ENCODE assay signal across 15 mouse cellular contexts in the genomic region with DNA sequence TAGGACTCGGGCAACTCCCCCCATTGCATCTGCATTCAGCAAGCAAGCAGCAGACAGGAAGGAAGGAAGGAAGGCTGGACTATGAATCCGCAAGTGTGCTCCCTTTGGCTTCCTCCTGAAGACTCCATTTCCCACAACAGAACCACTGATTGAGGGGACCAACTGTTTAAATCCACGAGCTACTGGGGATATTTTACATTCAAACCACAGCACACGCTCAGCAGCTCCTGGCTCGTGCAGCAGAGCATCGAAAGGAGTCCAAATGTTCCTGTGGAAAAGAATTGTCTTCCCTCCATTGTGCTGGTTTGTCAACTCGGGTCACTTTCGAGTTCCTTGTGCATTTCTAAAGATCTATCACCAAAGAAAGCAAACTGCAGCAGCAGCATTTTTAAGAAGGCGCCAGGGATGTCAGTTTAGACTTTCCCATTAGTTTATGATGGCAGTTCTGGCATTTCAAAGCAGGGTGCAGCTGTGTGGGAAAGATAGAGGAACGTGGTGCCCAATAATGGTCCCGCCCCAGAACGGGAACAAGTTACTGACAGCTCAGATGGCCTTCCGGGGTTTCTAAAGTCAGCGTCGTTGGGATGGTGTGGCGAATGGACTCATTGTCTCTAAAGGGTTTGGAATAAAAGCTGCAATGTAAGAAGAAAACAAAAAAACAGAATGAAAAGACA. TPM values are rescaled to one million over a fixed set of nuclear protein-coding genes. Genes with fewer than 3 reads are reported as not detected.
A peak's percentile ranks its signal among the peaks of the same experiment; 100 is the strongest.
DNase-seq lines count a peak whose midpoint lies in the region; ATAC-seq and TF ChIP-seq lines count a peak whose summit lies in the region.
"Had no signal": no experiment of that assay in that cellular context is flagged by ENCODE, and none has a peak within 500 bp of the region (broad histone marks: within the 10 kb centered on the region; RNA-seq: fewer than 3 reads in every experiment).

No protein-coding gene starts in this region.

- TF ChIP-seq CTCF in brain, embryonic 14.5 days (IDR thresholded peaks at IDR 0.05; ENCODE audit: borderline replicate concordance, extremely low read depth, insufficient read depth, insufficient read length), result no peak

- H3K9me3 ChIP-seq in forebrain, embryonic 14.5 days (replicated peaks; ENCODE audit: control insufficient read depth, low read length), result no peaks in the 10 kb centered on the region
- H3K9me3 ChIP-seq in embryonic facial prominence, embryonic 10.5 days, result no peaks in the 10 kb centered on the region
- no peaks in the 10 kb centered on the region for H3K9me3 ChIP-seq in kidney, embryonic 14.5 days (ENCODE audit: control insufficient read depth, low read length)
- H3K9me3 ChIP-seq: embryonic facial prominence, embryonic 12.5 days; limb, embryonic 15.5 days; stomach, embryonic 15.5 days had no signal

- WGBS in forebrain, embryonic 14.5 days, result 68% methylated on average over 16 of the region's 16 CpGs
- WGBS in embryonic facial prominence, embryonic 10.5 days, result 83% methylated on average over 16 of the region's 16 CpGs
- WGBS in kidney, embryonic 14.5 days, result 76% methylated on average over 16 of the region's 16 CpGs

- H3K27me3 ChIP-seq in forebrain, embryonic 14.5 days (replicated peaks; ENCODE audit: control insufficient read depth, insufficient read depth, low read length), result no peaks in the 10 kb centered on the region
- no peaks in the 10 kb centered on the region for H3K27me3 ChIP-seq in embryonic facial prominence, embryonic 10.5 days (replicated peaks; ENCODE audit: low read depth, poor library complexity, severe bottlenecking)
- H3K27me3 ChIP-seq in kidney, embryonic 14.5 days (ENCODE audit: control insufficient read depth, insufficient read depth, low read length), result no peaks in the 10 kb centered on the region
- H3K27me3 ChIP-seq: embryonic facial prominence, embryonic 12.5 days; limb, embryonic 15.5 days; stomach, embryonic 15.5 days had no signal

- H3K4me3 ChIP-seq in forebrain, embryonic 14.5 days (ENCODE audit: low read depth, low read length), result no peak overlapping the region
- no peak overlapping the region for H3K4me3 ChIP-seq in embryonic facial prominence, embryonic 10.5 days
- H3K4me3 ChIP-seq in kidney, embryonic 14.5 days (ENCODE audit: low read length), result no peak overlapping the region
- H3K4me3 ChIP-seq: embryonic facial prominence, embryonic 12.5 days; heart, adult 2 months; limb, embryonic 15.5 days; stomach, embryonic 15.5 days had no signal

- no peak overlapping the region for H3K9ac ChIP-seq in forebrain, embryonic 14.5 days (ENCODE audit: low read length)
- H3K9ac ChIP-seq in kidney, embryonic 14.5 days (ENCODE audit: low read depth, low read length), result no peak overlapping the region
- H3K9ac ChIP-seq: embryonic facial prominence, embryonic 12.5 days; limb, embryonic 15.5 days; stomach, embryonic 15.5 days had no signal

- no peaks in the 10 kb centered on the region for H3K36me3 ChIP-seq in forebrain, embryonic 14.5 days (ENCODE audit: control insufficient read depth, insufficient read depth, low read length)
- H3K36me3 ChIP-seq in embryonic facial prominence, embryonic 10.5 days (replicated peaks), result no peaks in the 10 kb centered on the region
- H3K36me3 ChIP-seq in kidney, embryonic 14.5 days (ENCODE audit: control insufficient read depth, insufficient read depth, low read length), result no peaks in the 10 kb centered on the region
- H3K36me3 ChIP-seq: embryonic facial prominence, embryonic 12.5 days; limb, embryonic 15.5 days; stomach, embryonic 15.5 days had no signal

- no peak for TF ChIP-seq POLR2A in brain, embryonic 14.5 days (IDR thresholded peaks at IDR 0.05; ENCODE audit: borderline replicate concordance, extremely low read depth, insufficient read depth, insufficient read length, poor library complexity, severe bottlenecking)

- H3K4me1 ChIP-seq in forebrain, embryonic 14.5 days (ENCODE audit: control insufficient read depth, insufficient read depth, low read length), result 0 out of 2 replicates have a peak, but pooled peaks cover 5% of the 10 kb centered on the region
- H3K4me1 ChIP-seq in embryonic facial prominence, embryonic 10.5 days, result no peaks in the 10 kb centered on the region
- no peaks in the 10 kb centered on the region for H3K4me1 ChIP-seq in kidney, embryonic 14.5 days (ENCODE audit: control insufficient read depth, insufficient read depth, low read length)
- H3K4me1 ChIP-seq: embryonic facial prominence, embryonic 12.5 days; limb, embryonic 15.5 days; stomach, embryonic 15.5 days had no signal

- no peak overlapping the region for H3K27ac ChIP-seq in forebrain, embryonic 14.5 days (ENCODE audit: low read depth, low read length)
- no peak overlapping the region for H3K27ac ChIP-seq in embryonic facial prominence, embryonic 10.5 days (replicated peaks)
- no peak overlapping the region for H3K27ac ChIP-seq in kidney, embryonic 14.5 days (ENCODE audit: low read depth, low read length)
- H3K27ac ChIP-seq: embryonic facial prominence, embryonic 12.5 days; heart, adult 2 months; limb, embryonic 15.5 days; stomach, embryonic 15.5 days had no signal

- H3K4me2 ChIP-seq in forebrain, embryonic 14.5 days (ENCODE audit: low read length), result no peak overlapping the region
- H3K4me2 ChIP-seq in kidney, embryonic 14.5 days (replicated peaks; ENCODE audit: low read depth, low read length), result no peak overlapping the region
- H3K4me2 ChIP-seq: embryonic facial prominence, embryonic 12.5 days; limb, embryonic 15.5 days; stomach, embryonic 15.5 days had no signal

- no peak for ATAC-seq in forebrain, embryonic 14.5 days
- no peak for ATAC-seq in kidney, embryonic 14.5 days (ENCODE audit: low FRiP score, low TSS enrichment)

- peak; percentile 59 for DNase-seq in heart, adult 11 months
- DNase-seq in heart, adult 8-10 months (ENCODE audit: low spot score), result no peak
- DNase-seq in brain, embryonic 14.5 days (ENCODE audit: low read depth), result peak; percentile 57
- peak; percentile 4 for DNase-seq in forebrain, embryonic 14.5 days (ENCODE audit: low spot score)
- DNase-seq in layer of hippocampus, adult 9-11 months, result peak; percentile 24
- no peak for DNase-seq in embryonic facial prominence, embryonic 10.5 days (ENCODE audit: low spot score)
- DNase-seq in thymus, postnatal 25 days, result no peak
- DNase-seq: heart, adult 2 months; kidney, postnatal 14 days had no signal

RNA-seq across cellular contexts. Expression of gene Pabpc6, which starts 36.8 kb away (rescaled TPM):
- total RNA-seq in heart, adult 8-10 months (2022), result not detected
- polyA plus RNA-seq in brain, embryonic 14.5 days (2012; rRNA removed), result not detected in 2 replicates
- polyA plus RNA-seq in forebrain, embryonic 14.5 days (2014; fragmentation: Nextera tagmentation; extraction: Ambion mirVana), result not detected in 2 replicates
- polyA plus RNA-seq in embryonic facial prominence, embryonic 10.5 days (2016; fragmentation: Nextera tagmentation; extraction: Ambion mirVana), result not detected in 2 replicates
- not detected in 2 replicates for polyA plus RNA-seq in kidney, embryonic 14.5 days (2014; fragmentation: Nextera tagmentation; extraction: Ambion mirVana)
- total RNA-seq: heart, adult 2 months had no signal
- polyA plus RNA-seq: C2C12; embryonic facial prominence, embryonic 12.5 days; heart, adult 2 months; limb, embryonic 15.5 days; lung, embryonic 16.5 days; stomach, embryonic 15.5 days had no signal

Comparison
In these comparisons a context has a peak if more than half of its experiments do, and no peak if none do; other contexts are left out.
1. DNase-seq: peak in heart, adult 11 months (single experiment), brain, embryonic 14.5 days (single experiment), forebrain, embryonic 14.5 days (single experiment) and layer of hippocampus, adult 9-11 months (single experiment); none in heart, adult 8-10 months (single experiment), embryonic facial prominence, embryonic 10.5 days (single experiment) and thymus, postnatal 25 days (single experiment).